Mouse (Mus musculus): Measurements from ENCODE around the gene Vkorc1. TPM values are rescaled to one million over a fixed set of nuclear protein-coding genes. Genes with fewer than 3 reads are reported as not detected.

The Vkorc1 gene
- total and polyA plus RNA-seq, 3 experiments, result 36.2 to 66.4 TPM; not detected in 1

DNA sequence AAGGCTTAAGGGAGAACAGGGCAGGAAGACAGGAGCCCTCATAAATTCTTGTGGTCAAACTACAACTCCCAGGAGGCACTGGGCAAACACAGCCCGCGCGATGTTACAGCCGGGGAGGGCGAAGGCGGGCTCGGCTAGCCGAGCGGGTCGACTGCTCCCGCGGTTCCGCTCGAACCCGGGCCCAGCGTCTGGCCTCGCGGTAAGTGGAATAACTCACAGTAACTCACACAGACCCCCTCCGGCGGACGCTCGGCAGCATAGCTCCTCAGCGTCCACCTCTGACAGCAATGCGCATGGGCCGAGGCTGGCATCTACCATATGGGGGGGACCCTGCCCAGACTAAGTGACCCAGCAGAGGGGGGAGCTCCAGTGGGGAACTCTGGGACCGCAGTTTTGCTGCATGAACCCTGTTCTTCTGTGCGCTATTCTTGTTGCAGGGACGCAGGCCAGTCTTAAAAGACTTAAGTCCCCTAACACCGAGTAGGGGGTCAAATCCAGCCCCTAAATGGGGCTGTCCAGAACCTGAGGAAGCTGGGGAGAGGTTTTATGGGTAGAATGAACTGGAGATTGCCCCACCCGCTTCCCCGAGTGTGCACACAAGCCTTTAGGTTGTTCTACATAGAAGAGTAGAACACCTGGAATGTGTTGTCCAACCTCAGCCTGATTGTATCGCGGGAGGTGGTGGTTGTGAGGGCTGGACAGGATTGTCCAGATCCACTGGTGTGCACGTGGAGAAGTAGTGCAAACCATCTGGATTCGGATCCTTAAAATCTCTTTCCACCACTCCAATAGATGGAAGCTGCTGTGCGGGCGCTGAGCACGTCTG is 8.8 kb upstream of the Vkorc1 start, which contains the start of gene Bckdk (continued):
- TF ChIP-seq MXI1 (IDR thresholded peaks at IDR 0.05; ENCODE audit: low read depth, low read length), result peak; percentile 67
- TF ChIP-seq ZNF384 (IDR thresholded peaks at IDR 0.05; ENCODE audit: low read depth, low read length), result no peak
- no peak for TF ChIP-seq CTCF (IDR thresholded peaks at IDR 0.05 in 2 of 3, conservative IDR thresholded peaks at IDR 0.05 in 1 of 3; ENCODE audit: control insufficient read depth in 1 of 3, insufficient read depth in 1 of 3, low read depth in 2 of 3, low read length in 3 of 3, poor library complexity in 1 of 3, severe bottlenecking in 1 of 3)
- TF ChIP-seq POLR2A (IDR thresholded peaks at IDR 0.05; ENCODE audit: control insufficient read depth in 1 of 2, insufficient read depth in 1 of 2, low read depth in 1 of 2, low read length in 2 of 2, poor library complexity in 1 of 2), result peak; percentile 84 to 91; a peak in 3 of 4 replicates
- no peak for TF ChIP-seq RCOR1 (IDR thresholded peaks at IDR 0.05; ENCODE audit: low read depth, low read length)
- no peak for TF ChIP-seq USF2 (IDR thresholded peaks at IDR 0.05; ENCODE audit: borderline replicate concordance in 1 of 2, insufficient read depth in 1 of 2, low read depth in 1 of 2, low read length in 2 of 2)
- TF ChIP-seq USF1 (IDR thresholded peaks at IDR 0.05; ENCODE audit: low read depth, low read length), result no peak
- TF ChIP-seq E2F4 (IDR thresholded peaks at IDR 0.05; ENCODE audit: borderline replicate concordance, low read depth, low read length), result no peak; the same call in 1 of the 2 replicates
- TF ChIP-seq BHLHE40 (IDR thresholded peaks at IDR 0.05; ENCODE audit: borderline replicate concordance, low read depth, low read length), result no peak
- no peak for TF ChIP-seq MYC (IDR thresholded peaks at IDR 0.05; ENCODE audit: low read depth, low read length)
- peak; percentile 76 for TF ChIP-seq SIN3A (IDR thresholded peaks at IDR 0.05; ENCODE audit: low read length)
- no peak for TF ChIP-seq UBTF (IDR thresholded peaks at IDR 0.05; ENCODE audit: borderline replicate concordance, insufficient read depth, low read depth, low read length)

DNA sequence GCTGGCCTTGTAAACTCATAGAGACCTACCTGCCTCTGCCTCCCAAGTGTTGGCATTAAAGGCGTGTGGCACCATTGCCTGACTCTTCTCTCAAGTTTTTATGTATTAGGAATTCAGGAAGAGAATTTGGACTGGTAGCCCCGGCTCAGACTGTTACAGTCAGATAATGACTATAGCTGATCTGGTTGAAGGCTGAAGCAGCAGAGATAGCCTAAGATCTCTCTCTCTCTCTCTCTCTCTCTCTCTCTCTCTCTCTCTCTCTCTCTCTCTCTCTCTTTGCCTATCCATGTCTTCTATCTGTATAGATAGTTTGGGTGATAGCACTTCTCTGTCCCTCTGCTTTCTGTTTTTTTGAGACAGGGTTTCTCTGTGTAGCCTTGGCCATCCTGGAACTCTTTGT is 6.4 kb upstream of the Vkorc1 start:
- Histone ChIP-seq H3K9me3 (replicated peaks; ENCODE audit: insufficient read depth, low read length) (no peaks in the 10 kb centered on the region), H3K4me1 (ENCODE audit: control insufficient read depth in 1 of 2, insufficient read depth in 2 of 2, low read length in 2 of 2) (peaks cover 22 to 39% of the 10 kb centered on the region in 2 experiments), H3K79me2 (ENCODE audit: control insufficient read depth, insufficient read depth, low read length, poor library complexity) (peaks cover 3% of the 10 kb centered on the region; the same call in 1 of the 2 replicates), H3K4me3 (ENCODE audit: control insufficient read depth in 1 of 2, insufficient read depth in 1 of 2, low read depth in 2 of 2, low read length in 2 of 2) (no peak overlapping the region), H3K27ac (ENCODE audit: control insufficient read depth, low read depth, low read length) (no peak overlapping the region), H3K36me3 (ENCODE audit: control insufficient read depth in 1 of 2, insufficient read depth in 2 of 2, low read length in 2 of 2) (peaks cover 0 to 27% of the 10 kb centered on the region in 2 experiments; a peak in 2 of 4 replicates), H3K9ac (ENCODE audit: control insufficient read depth, low read depth, low read length, poor library complexity, severe bottlenecking) (no peak overlapping the region), H3K27me3 (ENCODE audit: control insufficient read depth in 1 of 2, insufficient read depth in 2 of 2, low read length in 2 of 2) (no peaks in the 10 kb centered on the region)
- DNase-seq (ENCODE audit: low read depth, low spot score), result no peak
- peak; percentile 69 for TF ChIP-seq RCOR1 (IDR thresholded peaks at IDR 0.05; ENCODE audit: low read depth, low read length)
- no peak for TF ChIP-seq NELFE (IDR thresholded peaks at IDR 0.05; ENCODE audit: low read depth, low read length)
- no peak for TF ChIP-seq ZMIZ1 (IDR thresholded peaks at IDR 0.05; ENCODE audit: low read depth, low read length)
- TF ChIP-seq MAFK (IDR thresholded peaks at IDR 0.05; ENCODE audit: borderline replicate concordance, low read depth, low read length), result no peak
- peak; percentile 57 to 78 for TF ChIP-seq EP300 (IDR thresholded peaks at IDR 0.05; ENCODE audit: low read depth in 1 of 2, low read length in 2 of 2)
- peak; percentile 95 for TF ChIP-seq JUND (IDR thresholded peaks at IDR 0.05; ENCODE audit: low read depth, low read length)
- TF ChIP-seq MAZ (IDR thresholded peaks at IDR 0.05; ENCODE audit: low read depth, low read length), result no peak
- peak; percentile 30; the same call in 1 of the 2 replicates for TF ChIP-seq ETS1 (IDR thresholded peaks at IDR 0.05; ENCODE audit: low read depth, low read length)
- TF ChIP-seq GABPA (IDR thresholded peaks at IDR 0.05; ENCODE audit: low read depth, low read length), result no peak
- TF ChIP-seq TAL1 (IDR thresholded peaks at IDR 0.05; ENCODE audit: low read length), result peak; percentile 70
- TF ChIP-seq TCF12 (IDR thresholded peaks at IDR 0.05; ENCODE audit: low read depth, low read length), result peak; percentile 81
- TF ChIP-seq MYC (IDR thresholded peaks at IDR 0.05; ENCODE audit: low read depth, low read length), result no peak
- TF ChIP-seq CTCF (IDR thresholded peaks at IDR 0.05 in 2 of 3, conservative IDR thresholded peaks at IDR 0.05 in 1 of 3; ENCODE audit: control insufficient read depth in 1 of 3, insufficient read depth in 1 of 3, low read depth in 2 of 3, low read length in 3 of 3, poor library complexity in 1 of 3, severe bottlenecking in 1 of 3), result no peak
- no peak for TF ChIP-seq MXI1 (IDR thresholded peaks at IDR 0.05; ENCODE audit: low read depth, low read length)
- no peak for TF ChIP-seq BHLHE40 (IDR thresholded peaks at IDR 0.05; ENCODE audit: borderline replicate concordance, low read depth, low read length)
- no peak for TF ChIP-seq TBP (IDR thresholded peaks at IDR 0.05; ENCODE audit: low read depth, low read length)
- TF ChIP-seq RAD21 (IDR thresholded peaks at IDR 0.05; ENCODE audit: low read depth, low read length), result no peak
- peak; percentile 67 for TF ChIP-seq GATA1 (IDR thresholded peaks at IDR 0.05; ENCODE audit: low read depth, low read length)
- no peak for TF ChIP-seq POLR2A (IDR thresholded peaks at IDR 0.05; ENCODE audit: control insufficient read depth in 1 of 2, insufficient read depth in 1 of 2, low read depth in 1 of 2, low read length in 2 of 2, poor library complexity in 1 of 2)
- no peak for TF ChIP-seq ZKSCAN1 (IDR thresholded peaks at IDR 0.05; ENCODE audit: low read depth, low read length)
